Mouse (Mus musculus): ENCODE results near the gene Coa4. TPM values are rescaled to one million over a fixed set of nuclear protein-coding genes. Genes with fewer than 3 reads are reported as not detected.

Gene Coa4
- total and polyA plus RNA-seq, 3 experiments: 8.1 to 13.8 TPM; not detected in 1

- Histone ChIP-seq H3K9ac (ENCODE audit: control insufficient read depth, low read depth, low read length, poor library complexity, severe bottlenecking) (no peak overlapping the region), H3K36me3 (ENCODE audit: control insufficient read depth in 1 of 2, insufficient read depth in 2 of 2, low read length in 2 of 2) (peaks cover 0 to 22% of the 10 kb centered on the region in 2 experiments; a peak in 2 of 4 replicates), H3K27me3 (ENCODE audit: control insufficient read depth in 1 of 2, insufficient read depth in 2 of 2, low read length in 2 of 2) (no peaks in the 10 kb centered on the region)
Observed at GRCm38 (mm10) chr7:100570930-100571715, 34.3 kb downstream of the Coa4 start.

GRCm38 (mm10) chr7:100572061-100572460 lies 35.2 kb downstream of the Coa4 start:
- TF ChIP-seq POLR2AphosphoS2 (IDR thresholded peaks at IDR 0.05; ENCODE audit: low read length) (no peak), NRF1 (IDR thresholded peaks at IDR 0.05; ENCODE audit: insufficient read depth, low read depth, low read length, poor library complexity, severe bottlenecking) (no peak), RCOR1 (IDR thresholded peaks at IDR 0.05; ENCODE audit: low read depth, low read length) (no peak), CHD2 (IDR thresholded peaks at IDR 0.05; ENCODE audit: low read length) (no peak), MEF2A (IDR thresholded peaks at IDR 0.05; ENCODE audit: extremely low read depth, insufficient replicate concordance, low read depth, low read length, poor library complexity, severe bottlenecking) (no peak), ETS1 (IDR thresholded peaks at IDR 0.05; ENCODE audit: low read depth, low read length) (no peak), GABPA (IDR thresholded peaks at IDR 0.05; ENCODE audit: low read depth, low read length) (no peak), POLR2A (IDR thresholded peaks at IDR 0.05; ENCODE audit: control insufficient read depth in 1 of 2, insufficient read depth in 1 of 2, low read depth in 1 of 2, low read length in 2 of 2, poor library complexity in 1 of 2) (no peak), ELF1 (IDR thresholded peaks at IDR 0.05; ENCODE audit: low read depth, low read length) (no peak), MXI1 (IDR thresholded peaks at IDR 0.05; ENCODE audit: low read depth, low read length) (no peak), CTCF (IDR thresholded peaks at IDR 0.05 in 2 of 3, conservative IDR thresholded peaks at IDR 0.05 in 1 of 3; ENCODE audit: control insufficient read depth in 1 of 3, insufficient read depth in 1 of 3, low read depth in 2 of 3, low read length in 3 of 3, poor library complexity in 1 of 3, severe bottlenecking in 1 of 3) (no peak), ZKSCAN1 (IDR thresholded peaks at IDR 0.05; ENCODE audit: low read depth, low read length) (no peak), MAZ (IDR thresholded peaks at IDR 0.05; ENCODE audit: low read depth, low read length) (no peak), TCF12 (IDR thresholded peaks at IDR 0.05; ENCODE audit: low read depth, low read length) (no peak), SIN3A (IDR thresholded peaks at IDR 0.05; ENCODE audit: low read length) (no peak)
- peaks cover under 1% of the 10 kb centered on the region; the same call in 1 of the 2 replicates for H3K79me2 ChIP-seq (ENCODE audit: control insufficient read depth, insufficient read depth, low read length, poor library complexity)
- no peak overlapping the region for H3K9ac ChIP-seq (ENCODE audit: control insufficient read depth, low read depth, low read length, poor library complexity, severe bottlenecking)
- H3K36me3 ChIP-seq (ENCODE audit: control insufficient read depth in 1 of 2, insufficient read depth in 2 of 2, low read length in 2 of 2): peaks cover 0 to 22% of the 10 kb centered on the region in 2 experiments; a peak in 2 of 4 replicates
- no peaks in the 10 kb centered on the region for H3K9me3 ChIP-seq (replicated peaks; ENCODE audit: insufficient read depth, low read length)
- H3K4me1 ChIP-seq (ENCODE audit: control insufficient read depth in 1 of 2, insufficient read depth in 2 of 2, low read length in 2 of 2): peaks cover 12 to 16% of the 10 kb centered on the region in 2 experiments; a peak in 3 of 4 replicates
- no peak overlapping the region for H3K27ac ChIP-seq (ENCODE audit: control insufficient read depth, low read depth, low read length)
- no peaks in the 10 kb centered on the region for H3K27me3 ChIP-seq (ENCODE audit: control insufficient read depth in 1 of 2, insufficient read depth in 2 of 2, low read length in 2 of 2)
- no peak overlapping the region for H3K4me3 ChIP-seq (ENCODE audit: control insufficient read depth in 1 of 2, insufficient read depth in 1 of 2, low read depth in 2 of 2, low read length in 2 of 2)
- DNase-seq (ENCODE audit: low read depth, low spot score): no peak

More at GRCm38 (mm10) chr7:100570930-100571715, 34.3 kb downstream of the Coa4 start:
- Histone ChIP-seq H3K4me3 (ENCODE audit: control insufficient read depth in 1 of 2, insufficient read depth in 1 of 2, low read depth in 2 of 2, low read length in 2 of 2) (no peak overlapping the region), H3K9me3 (replicated peaks; ENCODE audit: insufficient read depth, low read length) (no peaks in the 10 kb centered on the region), H3K27ac (ENCODE audit: control insufficient read depth, low read depth, low read length) (peak overlapping the region; percentile 8; the same call in 1 of the 2 replicates), H3K79me2 (ENCODE audit: control insufficient read depth, insufficient read depth, low read length, poor library complexity) (no peaks in the 10 kb centered on the region), H3K4me1 (ENCODE audit: control insufficient read depth in 1 of 2, insufficient read depth in 2 of 2, low read length in 2 of 2) (peaks cover 12 to 16% of the 10 kb centered on the region in 2 experiments; a peak in 3 of 4 replicates)
- DNase-seq (ENCODE audit: low read depth, low spot score): peak; percentile 63
- peak; percentile 52 for TF ChIP-seq ETS1 (IDR thresholded peaks at IDR 0.05; ENCODE audit: low read depth, low read length)
- peak; percentile 100 for TF ChIP-seq MAFK (IDR thresholded peaks at IDR 0.05; ENCODE audit: borderline replicate concordance, low read depth, low read length)
- peak; percentile 86 for TF ChIP-seq GATA1 (IDR thresholded peaks at IDR 0.05; ENCODE audit: low read depth, low read length)
- no peak for TF ChIP-seq ZNF384 (IDR thresholded peaks at IDR 0.05; ENCODE audit: low read depth, low read length)
- TF ChIP-seq NRF1 (IDR thresholded peaks at IDR 0.05; ENCODE audit: insufficient read depth, low read depth, low read length, poor library complexity, severe bottlenecking): no peak
- no peak for TF ChIP-seq ZC3H11A (IDR thresholded peaks at IDR 0.05; ENCODE audit: low read depth, low read length)
- TF ChIP-seq EP300 (IDR thresholded peaks at IDR 0.05; ENCODE audit: low read depth in 1 of 2, low read length in 2 of 2): peak; percentile 82 to 88
- TF ChIP-seq SIN3A (IDR thresholded peaks at IDR 0.05; ENCODE audit: low read length): 0 out of 2 replicates have a peak, but pooled peaks have one; percentile 30
- peak; percentile 56 for TF ChIP-seq TAL1 (IDR thresholded peaks at IDR 0.05; ENCODE audit: low read length)
- TF ChIP-seq TCF12 (IDR thresholded peaks at IDR 0.05; ENCODE audit: low read depth, low read length): peak; percentile 91
- TF ChIP-seq MYC (IDR thresholded peaks at IDR 0.05; ENCODE audit: low read depth, low read length): peak; percentile 41; the same call in 1 of the 2 replicates
- TF ChIP-seq RCOR1 (IDR thresholded peaks at IDR 0.05; ENCODE audit: low read depth, low read length): peak; percentile 35; the same call in 1 of the 2 replicates
- TF ChIP-seq MYB (IDR thresholded peaks at IDR 0.05; ENCODE audit: low read depth, low read length): no peak
- TF ChIP-seq HCFC1 (IDR thresholded peaks at IDR 0.05; ENCODE audit: low read depth, low read length): no peak
- TF ChIP-seq TBP (IDR thresholded peaks at IDR 0.05; ENCODE audit: low read depth, low read length): no peak
